Mouse (Mus musculus) liver, embryonic 14.5 days (tissue): ENCODE data around the gene Apol7e.

Source experiments
- CTCF ChIP-seq: IDR thresholded peaks from 2 replicates; pipeline ENCODE4 v1.5.1; 2016; ENCODE audit warnings: antibody characterized with exemption, low read depth, control low read depth
- EP300 ChIP-seq: IDR thresholded peaks from 2 replicates; pipeline ENCODE4 v1.6.1; 2016; ENCODE audit warnings: antibody characterized with exemption, low read depth

DNA sequence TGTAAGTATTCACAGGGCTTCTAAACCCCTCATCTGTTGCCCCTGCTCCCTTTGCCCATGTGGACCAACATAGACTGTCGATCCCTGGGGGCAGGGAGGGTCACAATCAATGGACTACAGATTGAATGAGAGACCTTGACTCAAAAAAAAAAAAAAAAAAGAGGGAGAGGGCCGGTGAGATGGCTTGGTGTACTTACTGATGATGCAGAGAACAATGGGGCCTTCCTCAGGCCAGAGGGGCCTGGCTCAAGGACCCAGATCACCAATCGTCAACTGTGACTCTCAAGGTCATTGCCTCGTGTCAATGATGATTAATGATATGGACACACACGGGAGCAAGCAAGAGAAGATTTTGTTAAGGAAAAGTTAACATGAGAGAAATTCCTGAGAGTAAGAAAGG is 46.0 kb downstream of the Apol7e start:
- TF ChIP-seq EP300 (no peak), CTCF (no peak)
